Mouse (Mus musculus) ES-Bruce4 (cell line): Measurements from ENCODE around the gene Gnao1. TPM values are rescaled to one million over a fixed set of nuclear protein-coding genes. Genes with fewer than 3 reads are reported as not detected.
A peak's percentile ranks its signal among the peaks of the same experiment; 100 is the strongest.

ENCODE experiments used
- H3K27ac ChIP-seq: 2 replicates; pipeline ENCODE4 v1.5.1; 2012; ENCODE audit warnings: low read length, inconsistent platforms; ENCODE audit not compliant: insufficient read depth
- H3K27me3 ChIP-seq: 2 replicates; pipeline ENCODE4 v1.6.1; 2012; ENCODE audit warnings: mild to moderate bottlenecking, low read length, inconsistent platforms; ENCODE audit not compliant: control insufficient read depth, poor library complexity, insufficient read depth, severe bottlenecking
- H3K36me3 ChIP-seq: 2 replicates; pipeline ENCODE4 v1.6.1; 2012; ENCODE audit warnings: inconsistent platforms, mild to moderate bottlenecking, low read length, moderate library complexity; ENCODE audit not compliant: control insufficient read depth, poor library complexity, insufficient read depth, severe bottlenecking
- H3K4me1 ChIP-seq: one replicate; pipeline ENCODE4 v1.8.1; 2011; ENCODE audit warnings: low read length; ENCODE audit not compliant: control insufficient read depth, insufficient read depth
- H3K4me3 ChIP-seq: 2 replicates; pipeline ENCODE4 v1.5.1; 2011; ENCODE audit warnings: low read depth, mild to moderate bottlenecking, low read length
- H3K9ac ChIP-seq: 2 replicates; pipeline ENCODE4 v1.6.1; 2012; ENCODE audit warnings: low read depth, mild to moderate bottlenecking, inconsistent platforms; ENCODE audit not compliant: poor library complexity, severe bottlenecking
- H3K9me3 ChIP-seq: replicated peaks from 2 replicates; pipeline ENCODE4 v1.6.1; 2012; ENCODE audit warnings: mild to moderate bottlenecking, low read length, inconsistent platforms; ENCODE audit not compliant: control insufficient read depth, poor library complexity, insufficient read depth, severe bottlenecking
- CTCF ChIP-seq: IDR thresholded peaks from one replicate; pipeline ENCODE4 v1.8.1; 2011; ENCODE audit warnings: low read depth, low read length
- EP300 ChIP-seq: IDR thresholded peaks from 2 replicates; pipeline ENCODE4 v1.6.1; 2011; ENCODE audit warnings: low read depth, low read length; ENCODE audit not compliant: insufficient read depth
- POLR2A ChIP-seq: IDR thresholded peaks from one replicate; pipeline ENCODE4 v1.8.1; 2011; ENCODE audit warnings: low read length; ENCODE audit not compliant: insufficient read depth
- polyA plus RNA-seq: library from polyadenylated mRNA; stranded (reverse); fragments of >200 nt; gene quantifications from 2 replicates; pipeline ENCODE4 v1.2.4, GENCODE M21; 2011; ENCODE audit warnings: low read depth; ENCODE audit not compliant: missing spikeins, insufficient read depth, insufficient read length

Gene Gnao1
- polyA plus RNA-seq, 1 experiment, result 5.0 TPM

DNA sequence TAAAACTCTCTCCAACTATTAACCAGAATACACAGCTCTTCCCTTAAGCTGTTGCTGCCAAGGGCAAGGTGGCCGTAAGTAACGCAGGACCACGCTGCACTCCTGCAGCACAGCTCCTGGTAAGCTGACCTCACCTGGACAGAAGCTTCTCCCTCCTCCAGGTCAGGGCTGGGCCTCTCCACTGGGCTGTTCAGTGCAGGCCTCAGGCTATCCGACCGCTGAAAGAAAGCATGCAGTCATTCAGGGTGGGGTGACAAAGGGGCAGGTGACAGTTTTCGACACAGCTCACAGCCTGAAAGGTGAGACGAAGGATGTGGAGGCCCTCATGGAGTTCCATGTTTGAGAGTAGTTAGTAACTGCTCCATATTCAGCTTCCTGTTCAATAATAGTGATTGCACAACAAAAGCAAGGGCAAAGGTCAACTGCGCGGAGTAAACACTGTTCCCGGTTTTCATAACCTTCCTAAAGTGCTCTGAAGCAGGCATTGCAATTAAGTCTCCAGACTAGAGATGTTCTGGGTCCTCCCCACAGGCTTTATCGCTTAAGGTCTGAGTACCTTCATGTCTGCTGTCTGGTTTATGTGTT is 164.9 kb downstream of the Gnao1 start:
- H3K4me1 ChIP-seq, result no peaks in the 10 kb centered on the region
- H3K9me3 ChIP-seq, result no peaks in the 10 kb centered on the region
- no peaks in the 10 kb centered on the region for H3K27me3 ChIP-seq
- H3K9ac ChIP-seq, result no peak overlapping the region
- no peak overlapping the region for H3K4me3 ChIP-seq
- no peak for TF ChIP-seq EP300
- TF ChIP-seq POLR2A, result no peak
- no peak for TF ChIP-seq CTCF
- H3K36me3 ChIP-seq, result peaks cover 3% of the 10 kb centered on the region
- no peak overlapping the region for H3K27ac ChIP-seq

DNA sequence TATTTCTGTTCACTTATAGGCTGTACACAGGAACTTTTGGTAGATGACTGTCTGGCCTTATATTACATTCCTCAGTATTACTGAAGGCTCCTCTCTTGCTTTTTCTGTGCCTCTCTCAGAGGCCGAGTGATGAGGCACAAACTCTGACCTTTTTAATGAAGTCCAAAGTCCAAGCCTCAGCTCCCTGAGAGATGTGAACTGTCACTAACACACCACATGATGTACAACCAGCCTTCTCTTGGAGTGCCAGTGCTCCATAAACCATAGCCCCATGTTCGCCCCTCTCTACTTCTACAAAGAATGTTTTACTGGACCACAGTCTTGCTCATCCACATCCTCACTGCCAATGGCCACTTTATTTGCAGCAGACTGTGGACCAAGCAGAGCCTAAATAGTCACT is 165.6 kb downstream of the Gnao1 start:
- H3K27me3 ChIP-seq, result no peaks in the 10 kb centered on the region
- H3K4me3 ChIP-seq, result no peak overlapping the region
- no peak for TF ChIP-seq POLR2A
- TF ChIP-seq EP300, result no peak
- no peak for TF ChIP-seq CTCF
- no peaks in the 10 kb centered on the region for H3K4me1 ChIP-seq
- H3K36me3 ChIP-seq, result peaks cover 3% of the 10 kb centered on the region
- H3K9me3 ChIP-seq, result no peaks in the 10 kb centered on the region
- no peak overlapping the region for H3K9ac ChIP-seq
- no peak overlapping the region for H3K27ac ChIP-seq

DNA sequence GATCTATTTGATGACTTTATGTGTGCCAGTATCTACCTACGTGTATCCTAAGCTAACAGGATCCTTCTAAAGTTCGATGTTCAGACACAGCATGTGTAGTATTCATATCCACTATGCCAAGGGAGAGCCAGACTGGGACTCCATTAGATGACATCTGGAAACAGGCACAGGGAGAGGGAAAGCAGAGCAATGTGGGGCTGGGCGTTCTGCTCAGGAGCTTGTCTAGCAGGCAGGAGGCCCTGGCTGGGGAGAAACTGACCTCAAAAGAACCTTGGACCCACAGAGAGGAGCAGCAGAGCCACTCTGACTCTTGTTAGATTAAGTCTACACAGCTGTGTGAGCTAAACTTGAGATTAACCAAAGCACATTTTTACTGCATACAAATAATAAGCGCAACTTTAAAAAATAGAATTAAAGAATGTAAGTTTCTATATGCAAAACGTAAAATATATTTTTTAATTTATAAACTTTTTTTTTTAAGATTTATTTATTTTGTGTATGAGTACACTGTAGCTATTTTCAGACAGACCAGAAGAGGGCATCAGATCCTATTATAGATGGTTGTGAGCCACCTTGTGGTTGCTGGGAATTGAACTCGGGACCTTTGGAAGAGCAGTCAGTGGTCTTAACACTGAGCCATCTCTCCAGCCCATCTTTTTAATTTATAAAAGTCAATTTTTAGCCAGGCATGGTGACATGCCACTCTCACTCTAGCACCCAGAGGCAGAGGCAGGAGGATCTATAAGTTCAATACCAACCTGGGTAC is 166.9 kb downstream of the Gnao1 start:
- H3K4me3 ChIP-seq, result no peak overlapping the region
- H3K9ac ChIP-seq, result no peak overlapping the region
- peaks cover 3% of the 10 kb centered on the region for H3K36me3 ChIP-seq
- no peaks in the 10 kb centered on the region for H3K9me3 ChIP-seq
- TF ChIP-seq CTCF (no peak), POLR2A (no peak), EP300 (no peak)
- H3K4me1 ChIP-seq, result no peaks in the 10 kb centered on the region
- no peak overlapping the region for H3K27ac ChIP-seq
- no peaks in the 10 kb centered on the region for H3K27me3 ChIP-seq

DNA sequence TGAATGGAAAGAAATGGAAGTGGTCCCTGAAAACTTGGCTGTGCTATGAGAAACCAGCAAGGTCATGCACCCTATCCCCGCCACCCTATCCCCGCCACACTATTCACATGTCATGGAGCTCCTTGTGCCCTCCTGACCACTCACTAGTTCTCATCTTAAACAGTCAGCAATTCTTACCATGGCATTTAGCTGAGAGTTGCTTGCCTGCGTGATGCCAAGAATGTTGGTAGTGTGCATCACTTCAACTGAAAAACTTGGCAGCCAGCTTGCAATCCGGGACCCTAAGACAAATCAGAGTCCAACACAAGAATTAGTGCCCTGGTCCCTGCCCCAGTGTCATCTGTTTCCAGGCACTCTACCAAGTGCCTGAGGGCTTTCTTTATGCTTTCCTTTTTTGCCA is 170.4 kb downstream of the Gnao1 start:
- Histone ChIP-seq H3K4me1 (no peaks in the 10 kb centered on the region), H3K9ac (no peak overlapping the region), H3K27ac (no peak overlapping the region), H3K4me3 (no peak overlapping the region), H3K36me3 (peaks cover 3% of the 10 kb centered on the region), H3K27me3 (no peaks in the 10 kb centered on the region), H3K9me3 (no peaks in the 10 kb centered on the region)
- TF ChIP-seq EP300, result no peak
- no peak for TF ChIP-seq POLR2A
- no peak for TF ChIP-seq CTCF

DNA sequence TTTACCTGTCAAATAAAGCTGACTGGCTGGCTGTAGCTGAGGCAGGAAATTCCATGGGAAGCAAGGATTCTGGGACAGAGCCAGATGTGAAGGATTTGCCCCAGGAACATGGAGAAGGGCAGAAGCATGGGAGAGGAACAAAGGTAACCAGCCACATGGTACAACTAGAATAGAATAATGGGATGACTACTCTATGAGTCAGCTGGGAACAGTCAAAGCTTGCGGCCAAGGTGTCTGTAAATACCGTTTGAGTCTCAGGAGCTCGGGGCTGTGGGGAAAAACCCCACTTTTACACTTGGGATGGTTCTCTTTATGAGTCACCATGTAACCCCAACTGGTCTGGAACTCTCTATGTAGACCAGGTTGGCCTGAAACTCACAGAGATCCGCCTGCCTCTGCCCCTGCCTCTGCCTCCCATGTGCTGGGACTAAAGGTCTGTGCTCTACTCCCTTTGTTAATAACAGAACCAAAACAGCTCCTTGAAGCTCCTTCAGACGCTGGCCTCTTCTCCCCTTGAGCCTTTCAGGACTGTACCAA is 172.0 kb downstream of the Gnao1 start:
- Histone ChIP-seq H3K4me3 (no peak overlapping the region), H3K4me1 (no peaks in the 10 kb centered on the region), H3K27me3 (no peaks in the 10 kb centered on the region), H3K9me3 (no peaks in the 10 kb centered on the region), H3K36me3 (no peaks in the 10 kb centered on the region), H3K9ac (no peak overlapping the region), H3K27ac (no peak overlapping the region)
- no peak for TF ChIP-seq CTCF
- no peak for TF ChIP-seq POLR2A
- no peak for TF ChIP-seq EP300

DNA sequence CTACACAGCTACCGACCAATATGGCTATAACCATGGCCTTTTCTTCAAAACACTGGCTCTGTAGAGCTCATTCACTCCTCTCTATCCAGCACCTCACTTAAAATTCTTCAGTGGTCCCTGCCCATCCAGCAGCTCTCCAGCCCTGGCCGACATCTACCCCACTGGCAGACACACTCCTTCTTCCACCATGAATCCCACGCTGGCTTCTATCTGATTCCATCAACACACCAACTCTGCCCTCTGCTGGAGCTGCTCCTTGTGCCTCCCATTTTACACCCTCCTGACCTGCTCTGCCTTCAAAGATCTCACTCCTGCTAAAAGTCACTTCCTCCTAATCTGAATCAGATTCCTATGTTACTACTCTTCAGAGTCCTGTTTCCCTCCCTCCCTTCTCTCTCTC is 174.1 kb downstream of the Gnao1 start:
- no peaks in the 10 kb centered on the region for H3K27me3 ChIP-seq
- H3K9me3 ChIP-seq, result no peaks in the 10 kb centered on the region
- H3K4me1 ChIP-seq, result no peaks in the 10 kb centered on the region
- no peaks in the 10 kb centered on the region for H3K36me3 ChIP-seq
- H3K4me3 ChIP-seq, result no peak overlapping the region
- no peak overlapping the region for H3K9ac ChIP-seq
- H3K27ac ChIP-seq, result no peak overlapping the region
- TF ChIP-seq POLR2A (no peak), CTCF (peak; percentile 23)
